ENCODE assay signal across 8 mouse cellular contexts in genomic region chrX:101532347-101533221, GRCm38 (mm10). TPM values are rescaled to one million over a fixed set of nuclear protein-coding genes. Genes with fewer than 3 reads are reported as not detected.
A peak's percentile ranks its signal among the peaks of the same experiment; 100 is the strongest.
DNase-seq lines count a peak whose midpoint lies in the region; ATAC-seq lines count a peak whose summit lies in the region.

Taf1 (plus strand) TSS chrX:101532734.

- peak within 1 kb of the TSS; percentile 58 for H3K27ac ChIP-seq in forebrain, embryonic 14.5 days (ENCODE audit: low read depth, low read length)
- H3K27ac ChIP-seq in neural tube, embryonic 15.5 days (replicated peaks) = peak within 1 kb of the TSS; percentile 82

- intact Hi-C loops in heart, postnatal 14 days (cut with DNase I) = loop anchor here (10.0 kb wide), 1 partner anchor 112 kb away; the partner anchor contains the start of gene Ogt

- H3K9ac ChIP-seq in forebrain, embryonic 14.5 days (ENCODE audit: low read length) = peak within 1 kb of the TSS; percentile 68
- H3K9ac ChIP-seq in neural tube, embryonic 15.5 days (replicated peaks) = peak within 1 kb of the TSS; percentile 56

- peak; percentile 99 for ATAC-seq in forebrain, embryonic 14.5 days
- ATAC-seq in neural tube, embryonic 15.5 days (ENCODE audit: low FRiP score) = peak; percentile 100

- peak within 1 kb of the TSS; percentile 57 for H3K4me2 ChIP-seq in forebrain, embryonic 14.5 days (ENCODE audit: low read length)
- H3K4me2 ChIP-seq in neural tube, embryonic 15.5 days = peak within 1 kb of the TSS; percentile 59

- H3K27me3 ChIP-seq in forebrain, embryonic 14.5 days (replicated peaks; ENCODE audit: control insufficient read depth, insufficient read depth, low read length) = no peaks in the 10 kb centered on the region
- no peaks in the 10 kb centered on the region for H3K27me3 ChIP-seq in neural tube, embryonic 15.5 days (replicated peaks)

- H3K36me3 ChIP-seq in forebrain, embryonic 14.5 days (ENCODE audit: control insufficient read depth, insufficient read depth, low read length) = peaks cover 15% of the 10 kb centered on the region
- H3K36me3 ChIP-seq in neural tube, embryonic 15.5 days = peaks cover under 1% of the 10 kb centered on the region; the same call in 1 of the 2 replicates

- H3K4me3 ChIP-seq in forebrain, embryonic 14.5 days (ENCODE audit: low read depth, low read length) = peak within 1 kb of the TSS; percentile 49
- H3K4me3 ChIP-seq in neural tube, embryonic 15.5 days (replicated peaks) = peak within 1 kb of the TSS; percentile 58

- H3K4me1 ChIP-seq in forebrain, embryonic 14.5 days (ENCODE audit: control insufficient read depth, insufficient read depth, low read length) = peaks cover 5% of the 10 kb centered on the region
- peaks cover 8% of the 10 kb centered on the region for H3K4me1 ChIP-seq in neural tube, embryonic 15.5 days

- 30% methylated on average over 47 of the region's 47 CpGs for WGBS in forebrain, embryonic 14.5 days
- WGBS in neural tube, embryonic 15.5 days = 23% methylated on average over 47 of the region's 47 CpGs

- peak; percentile 98 for DNase-seq in ES-CJ7 (ENCODE audit: low read depth, low spot score)
- peak; percentile 91 for DNase-seq in cerebellum, adult 11 months
- DNase-seq in forebrain, embryonic 14.5 days (ENCODE audit: low spot score) = peak; percentile 98
- peak; percentile 82 to 86 for DNase-seq in heart, postnatal 14 days
- peak; percentile 97 for DNase-seq in layer of hippocampus, adult 11-12 months (ENCODE audit: low spot score)
- peak; percentile 96 for DNase-seq in lung, adult 18-20 months
- DNase-seq in testis, postnatal 14 days (ENCODE audit: low spot score) = peak; percentile 93

- no peaks in the 10 kb centered on the region for H3K9me3 ChIP-seq in forebrain, embryonic 14.5 days (replicated peaks; ENCODE audit: control insufficient read depth, low read length)
- no peaks in the 10 kb centered on the region for H3K9me3 ChIP-seq in neural tube, embryonic 15.5 days (replicated peaks)

RNA-seq across cellular contexts. Expression of gene Taf1, which starts in this region (rescaled TPM):
- 13.7 and 16.6 TPM in 2 replicates for polyA plus RNA-seq in forebrain, embryonic 14.5 days (2014; fragmentation: Nextera tagmentation; extraction: Ambion mirVana)
- 10 to 100 TPM; 17.5 to 17.6 TPM for total RNA-seq in heart, postnatal 14 days (2021)
- polyA plus RNA-seq in neural tube, embryonic 15.5 days (2015; fragmentation: Nextera tagmentation; extraction: Ambion mirVana) = 12.8 and 13.0 TPM in 2 replicates

Comparison
In these comparisons a context has a peak if more than half of its experiments do, and no peak if none do; other contexts are left out.
1. Peak in every context shown above with its lines: DNase-seq, ATAC-seq, H3K4me3 ChIP-seq and H3K27ac ChIP-seq.